Mouse (Mus musculus): ENCODE data around the gene Sec16a. TPM values are rescaled to one million over a fixed set of nuclear protein-coding genes. Genes with fewer than 3 reads are reported as not detected.
"Not testable (repeated sequence)": the region's sequence is repeated elsewhere in the genome, so short reads cannot be mapped to it uniquely, and the experiment has no call there.

Sec16a gene
- total RNA-seq, 1 experiment from 2014 or later = 65.5 TPM

DNA sequence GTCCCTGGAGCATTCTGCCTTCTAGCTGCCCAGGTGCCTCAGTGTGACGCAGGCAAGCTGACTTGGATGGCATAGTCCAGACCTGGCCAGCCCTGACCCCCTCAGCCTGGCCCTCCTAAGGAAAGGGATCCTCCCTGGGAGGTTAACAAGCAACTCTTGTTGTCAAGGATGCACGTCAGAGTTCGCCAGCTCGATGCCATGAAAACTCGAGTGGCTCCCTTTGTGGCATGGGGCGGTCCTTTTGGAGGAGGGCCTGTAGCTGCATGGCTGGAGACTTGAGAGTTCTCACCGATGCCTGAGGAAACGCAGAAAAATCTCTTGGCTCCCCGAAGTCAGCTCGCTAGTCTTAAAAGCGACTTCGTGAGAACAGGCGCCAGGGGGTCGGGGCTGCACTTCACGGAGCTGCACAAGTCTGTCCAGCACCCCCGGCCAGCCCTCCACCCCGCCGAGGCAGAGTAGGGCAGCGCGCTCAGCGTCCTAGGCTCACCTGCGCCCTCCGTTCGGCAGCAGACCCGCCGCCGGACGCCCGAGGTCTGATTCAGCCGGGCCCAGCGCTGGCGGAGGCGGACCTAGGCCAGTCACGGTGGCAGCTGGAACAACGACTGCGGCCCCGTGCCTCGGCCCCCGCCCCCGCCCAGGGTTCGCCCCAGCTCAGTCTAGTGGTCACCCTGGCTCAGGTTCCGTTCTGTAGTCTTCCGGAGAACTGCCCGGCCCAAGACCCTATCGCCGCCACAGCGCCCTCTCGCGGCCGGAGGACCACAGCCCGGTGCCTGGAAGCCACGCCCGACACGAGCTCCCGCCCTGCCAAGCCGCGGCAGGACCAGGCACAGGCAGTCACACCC, 36.3 kb downstream of the Sec16a start, which contains the start of gene Inpp5e:
Inpp5e (minus strand) TSS at position 689 of the 842 bp plus-strand sequence.
- ATAC-seq (ENCODE audit: extremely low read depth, insufficient number of reproducible peaks, low FRiP score, poor library complexity, severe bottlenecking) = peak; percentile 89

DNA sequence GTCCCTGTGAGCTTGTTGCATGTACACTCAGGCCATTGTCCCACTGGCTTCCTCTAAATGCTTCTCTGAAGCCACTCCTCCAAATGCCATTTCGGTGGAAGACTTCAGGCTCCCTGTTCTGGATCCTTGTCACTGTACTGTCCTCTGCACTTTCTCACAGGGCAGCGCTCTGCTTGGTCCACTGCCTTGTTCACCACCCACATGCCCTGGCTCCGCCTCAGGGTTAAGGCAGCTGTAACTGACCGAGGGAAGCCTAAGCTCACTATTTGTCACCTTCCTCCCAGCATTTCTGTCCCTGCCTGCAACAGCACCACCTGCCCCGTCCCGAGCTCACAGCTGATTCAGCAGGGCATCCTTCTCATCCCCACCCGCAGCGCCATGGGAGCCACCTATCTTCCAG, 41.7 kb downstream of the Sec16a start:
- no peak for ATAC-seq (ENCODE audit: extremely low read depth, insufficient number of reproducible peaks, low FRiP score, poor library complexity, severe bottlenecking)

DNA sequence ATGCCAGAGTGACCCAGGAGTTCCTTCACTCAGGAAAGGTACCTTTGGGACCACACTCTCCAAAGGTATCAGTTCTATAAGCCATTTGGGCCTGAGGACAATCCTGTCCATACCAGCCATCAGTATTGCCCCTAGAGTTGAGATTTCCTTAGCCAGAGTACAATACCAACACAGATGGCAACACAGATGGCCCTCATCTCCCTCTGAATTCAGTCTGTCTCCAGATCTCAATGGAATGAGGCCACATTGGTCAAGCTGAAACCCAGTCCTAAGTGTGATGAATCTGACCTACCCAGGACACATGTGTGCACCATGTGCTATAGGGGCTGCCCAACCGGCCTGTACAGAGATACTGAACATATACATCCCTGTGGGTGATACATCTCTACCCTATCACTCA, 42.8 kb downstream of the Sec16a start:
- no peak for ATAC-seq (ENCODE audit: extremely low read depth, insufficient number of reproducible peaks, low FRiP score, poor library complexity, severe bottlenecking)

DNA sequence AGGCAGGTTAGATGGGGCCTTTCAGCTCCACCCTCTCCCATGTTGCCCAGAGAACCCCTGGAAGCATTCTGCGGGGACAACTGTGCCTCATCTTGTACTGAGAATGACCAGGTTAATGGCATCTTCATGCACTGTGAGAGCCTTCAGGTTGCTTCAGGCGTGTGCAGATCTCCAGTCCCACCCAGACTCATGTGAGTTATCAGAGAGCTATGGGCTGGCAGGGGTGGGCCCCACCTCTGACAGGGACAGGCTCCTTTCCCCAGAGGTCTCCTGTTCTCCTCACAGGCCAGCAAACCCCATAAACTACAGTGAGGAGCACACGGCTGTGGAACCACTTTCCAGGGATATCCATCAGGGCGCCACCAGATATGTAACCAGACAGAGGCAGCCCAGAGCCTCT, 44.0 kb downstream of the Sec16a start:
- no peak for ATAC-seq (ENCODE audit: extremely low read depth, insufficient number of reproducible peaks, low FRiP score, poor library complexity, severe bottlenecking)

DNA sequence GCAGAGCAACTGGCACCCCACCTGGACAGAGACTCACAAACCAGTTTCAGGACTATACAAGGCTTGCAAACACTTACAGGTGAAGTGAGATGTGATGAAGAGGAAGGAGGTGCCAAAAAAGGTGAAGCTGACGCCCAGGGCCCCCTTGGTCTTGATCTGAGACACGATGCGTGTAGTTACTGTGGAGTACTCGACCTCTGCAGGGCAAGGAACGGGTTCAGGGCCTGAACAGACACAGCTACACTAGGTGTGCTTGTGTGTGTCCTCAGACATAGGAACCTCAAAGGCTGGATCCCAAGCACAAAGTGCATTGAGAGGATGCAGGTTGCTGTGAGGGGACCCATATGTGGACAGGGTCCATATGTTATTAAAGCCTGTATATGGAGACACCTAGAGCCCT, 44.7 kb downstream of the Sec16a start:
- no peak for ATAC-seq (ENCODE audit: extremely low read depth, insufficient number of reproducible peaks, low FRiP score, poor library complexity, severe bottlenecking)

DNA sequence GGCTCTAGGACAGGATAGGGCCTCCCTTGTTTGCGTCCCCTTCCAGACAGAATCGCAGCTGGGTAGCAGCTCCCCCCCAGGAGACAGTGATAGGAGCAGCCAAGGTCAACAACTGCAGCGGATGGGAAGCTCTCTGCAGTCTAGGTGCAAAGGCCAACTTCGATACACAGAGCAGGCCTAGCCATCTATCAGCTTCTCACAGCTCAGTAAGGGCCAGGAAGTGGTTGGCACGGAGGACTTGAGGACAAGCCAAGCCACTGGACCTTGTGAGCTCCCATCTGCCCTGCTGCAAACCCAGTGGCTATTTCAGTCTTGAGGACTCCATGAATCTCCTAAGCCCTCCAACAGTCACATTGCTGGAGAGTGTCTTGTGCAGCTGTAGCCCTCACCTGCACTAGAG, 45.4 kb downstream of the Sec16a start:
- ATAC-seq (ENCODE audit: extremely low read depth, insufficient number of reproducible peaks, low FRiP score, poor library complexity, severe bottlenecking) = no peak

DNA sequence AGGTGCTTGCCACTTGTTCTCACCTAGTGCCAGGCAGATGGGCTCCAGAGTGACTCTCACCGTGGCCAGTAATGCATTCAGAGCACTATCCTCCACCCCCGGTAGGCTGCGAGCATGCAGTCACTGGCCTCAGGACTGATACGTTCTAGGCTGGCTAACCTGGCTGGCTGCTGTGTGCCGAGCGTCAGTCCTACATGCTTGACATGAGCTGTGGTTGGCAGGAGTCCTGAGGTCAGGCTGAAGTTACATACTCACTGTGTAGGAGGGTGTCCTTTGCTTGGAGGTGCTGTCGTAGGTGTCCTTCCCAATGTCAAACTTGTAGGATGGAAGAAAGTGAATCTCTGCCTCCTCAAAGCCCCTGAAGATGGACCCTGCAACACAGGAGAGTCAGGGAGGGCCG, 46.0 kb downstream of the Sec16a start:
- ATAC-seq (ENCODE audit: extremely low read depth, insufficient number of reproducible peaks, low FRiP score, poor library complexity, severe bottlenecking) = no peak

DNA sequence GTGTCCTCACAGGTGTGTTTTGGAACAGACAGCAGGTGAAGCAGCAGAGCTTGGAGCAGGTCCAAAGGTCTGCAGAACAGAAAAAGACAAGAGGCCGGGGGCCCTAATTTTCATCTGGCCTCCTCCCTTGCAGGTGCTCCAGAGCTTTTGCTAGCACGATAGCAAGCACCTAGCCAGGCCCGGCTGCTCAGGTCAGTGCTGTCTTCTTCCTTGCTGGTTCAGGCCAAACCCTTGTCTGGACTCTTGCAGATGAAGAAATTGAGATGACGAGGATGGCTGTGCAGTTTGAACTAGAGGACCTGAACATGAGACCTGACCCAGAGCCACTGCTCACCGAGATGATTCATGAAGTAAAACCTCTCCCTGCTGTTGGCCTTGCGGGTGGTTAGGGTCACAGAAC, 53.4 kb downstream of the Sec16a start:
- no peak for ATAC-seq (ENCODE audit: extremely low read depth, insufficient number of reproducible peaks, low FRiP score, poor library complexity, severe bottlenecking)

DNA sequence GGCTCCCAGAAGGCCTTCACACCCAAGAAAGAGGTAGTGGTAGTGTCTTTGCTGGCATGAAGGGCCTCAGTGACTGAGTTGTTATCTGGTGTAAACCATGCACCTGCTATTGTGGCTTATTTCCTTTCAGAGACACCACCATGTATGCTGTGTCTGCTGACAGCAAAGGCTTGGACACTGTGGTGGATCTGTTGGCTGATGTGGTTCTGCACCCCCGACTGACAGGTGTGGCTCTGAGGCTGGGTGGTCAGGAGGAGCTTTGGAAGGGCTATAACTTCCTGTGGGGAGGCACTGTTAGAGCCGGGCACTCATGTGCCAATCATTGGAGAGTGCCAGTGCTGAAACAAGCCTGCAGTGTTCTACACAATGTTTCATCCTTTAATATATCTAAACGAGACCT, 54.1 kb downstream of the Sec16a start:
- no peak for ATAC-seq (ENCODE audit: extremely low read depth, insufficient number of reproducible peaks, low FRiP score, poor library complexity, severe bottlenecking)

DNA sequence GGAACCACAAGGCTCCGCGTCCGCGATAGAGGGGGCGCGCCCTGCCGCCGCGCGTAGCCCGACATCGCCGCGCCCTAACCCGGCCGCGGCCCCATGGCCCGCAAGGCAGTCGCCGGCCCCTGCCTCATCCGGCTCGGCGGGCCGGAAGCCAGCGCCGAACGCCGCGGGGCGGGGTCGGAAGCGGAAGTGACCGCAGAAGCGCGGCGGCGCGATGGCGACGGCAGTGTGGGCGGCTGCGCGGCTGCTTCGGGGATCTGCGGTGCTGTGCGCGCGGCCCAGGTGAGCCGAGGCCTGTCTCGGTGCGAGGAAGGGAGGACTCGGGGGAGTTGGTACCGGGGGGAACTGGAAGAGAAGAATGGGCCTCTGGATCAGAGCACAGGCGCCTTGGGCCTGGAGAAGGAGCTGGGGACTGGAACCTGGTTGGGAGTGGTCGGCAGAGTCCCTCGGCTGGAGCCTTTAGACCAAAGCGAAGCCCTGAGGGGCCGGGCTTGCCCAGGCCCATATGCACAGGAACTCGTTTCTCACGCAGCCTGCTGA, 55.8 kb downstream of the Sec16a start, which contains the start of the genes Entr1 and Pmpca:
Entr1 (minus strand) TSS at position 163 of the 537 bp plus-strand sequence.
Pmpca (plus strand) TSS at position 186 of the 537 bp plus-strand sequence.
- peak; percentile 65 for ATAC-seq (ENCODE audit: extremely low read depth, insufficient number of reproducible peaks, low FRiP score, poor library complexity, severe bottlenecking)

DNA sequence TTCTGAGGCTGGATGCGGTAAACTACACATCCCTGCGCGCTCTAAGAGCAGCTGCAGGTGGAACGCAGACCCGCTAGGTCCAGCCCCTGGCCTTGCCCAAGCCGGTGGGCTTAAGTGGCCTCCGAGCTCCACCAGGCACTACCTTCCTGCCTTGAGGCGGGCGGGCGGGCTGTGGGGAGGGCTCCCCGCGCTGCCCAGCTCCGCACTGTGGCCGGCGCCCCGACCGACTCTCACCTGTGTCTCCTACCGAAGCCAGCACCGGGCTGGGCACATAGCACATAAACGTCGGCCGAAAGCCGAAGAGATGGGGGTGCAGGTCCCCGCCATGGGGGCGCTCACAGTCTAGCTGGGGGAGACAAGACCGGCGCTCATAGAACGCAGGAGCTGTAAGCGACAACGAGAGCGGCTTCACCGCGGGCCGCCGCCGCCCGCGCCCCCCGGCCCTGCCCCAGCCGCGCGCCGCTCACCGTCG, 56.3 kb downstream of the Sec16a start:
- no peak for ATAC-seq (ENCODE audit: extremely low read depth, insufficient number of reproducible peaks, low FRiP score, poor library complexity, severe bottlenecking)

DNA sequence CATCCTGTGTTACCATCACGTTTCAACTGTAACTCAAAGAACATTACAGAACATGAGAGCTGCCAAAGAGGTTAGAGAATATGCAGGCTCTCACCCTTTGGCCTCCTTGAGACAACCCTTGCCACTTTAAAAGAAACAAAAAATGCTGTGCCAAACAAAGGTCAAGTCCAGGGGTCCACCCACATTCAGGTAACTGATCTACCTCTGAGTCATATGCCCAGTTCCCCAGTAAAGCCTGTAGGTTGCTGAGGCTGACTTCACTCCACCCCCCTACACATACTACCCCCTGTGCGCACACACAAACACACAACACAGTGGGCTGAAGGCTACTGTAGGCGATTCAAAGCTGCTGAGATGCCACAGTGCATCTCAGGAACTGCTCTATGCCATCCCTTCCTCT, 57.3 kb downstream of the Sec16a start:
- no peak for ATAC-seq (ENCODE audit: extremely low read depth, insufficient number of reproducible peaks, low FRiP score, poor library complexity, severe bottlenecking)

DNA sequence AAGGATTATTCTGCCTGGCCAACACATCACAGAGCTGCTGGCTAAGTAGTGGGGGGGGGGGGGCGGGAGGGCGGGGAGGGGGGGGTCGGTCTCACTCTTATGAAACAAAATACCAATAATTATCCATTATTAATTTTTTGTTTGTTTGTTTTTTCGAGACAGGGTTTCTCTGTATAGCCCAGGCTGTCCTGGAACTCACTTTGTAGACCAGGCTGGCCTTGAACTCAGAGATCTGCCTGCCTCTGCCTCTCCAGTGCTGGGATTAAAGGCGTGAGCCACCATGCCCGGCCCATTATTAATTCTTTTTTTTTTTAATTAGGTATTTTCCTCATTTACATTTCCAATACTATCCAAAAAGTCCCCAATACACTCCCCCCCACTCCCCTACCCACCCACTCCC, 64.1 kb downstream of the Sec16a start:
- not testable (repeated sequence) for ATAC-seq (ENCODE audit: extremely low read depth, insufficient number of reproducible peaks, low FRiP score, poor library complexity, severe bottlenecking)

DNA sequence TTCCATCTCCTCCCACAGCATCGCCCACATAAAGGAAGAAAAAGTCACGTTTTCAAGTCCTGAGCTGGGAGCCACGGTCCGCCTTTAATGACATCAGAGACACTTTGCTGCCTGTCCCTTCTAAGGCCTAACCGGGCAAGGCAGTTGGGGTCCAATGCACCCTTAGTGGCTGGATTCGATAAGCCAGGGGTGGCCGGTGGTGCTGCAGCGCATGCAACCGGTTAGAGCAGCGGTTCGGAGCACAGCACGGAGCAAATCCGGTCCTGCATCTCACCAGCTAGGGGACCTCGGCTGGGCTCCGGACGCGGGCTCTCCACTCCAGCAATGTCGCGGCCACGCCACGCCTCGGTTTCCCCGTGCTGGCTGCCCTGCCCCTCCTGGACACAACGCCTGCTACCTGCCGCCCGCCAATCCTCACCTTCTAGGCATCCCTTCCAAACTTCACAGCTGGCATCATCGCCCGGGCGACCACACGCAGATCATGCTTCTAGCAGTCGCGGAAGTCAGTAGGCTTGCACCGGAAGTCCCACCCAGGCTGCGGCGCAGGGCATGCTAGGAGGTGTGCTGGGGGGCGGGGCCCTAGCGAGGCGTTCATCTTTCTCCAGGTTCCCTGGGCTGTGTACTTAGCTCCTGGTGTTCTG, 64.8 kb downstream of the Sec16a start, which contains the start of gene Snapc4:
Snapc4 (minus strand) TSS at position 523 of the 641 bp plus-strand sequence.
- peak; percentile 83 for ATAC-seq (ENCODE audit: extremely low read depth, insufficient number of reproducible peaks, low FRiP score, poor library complexity, severe bottlenecking)

DNA sequence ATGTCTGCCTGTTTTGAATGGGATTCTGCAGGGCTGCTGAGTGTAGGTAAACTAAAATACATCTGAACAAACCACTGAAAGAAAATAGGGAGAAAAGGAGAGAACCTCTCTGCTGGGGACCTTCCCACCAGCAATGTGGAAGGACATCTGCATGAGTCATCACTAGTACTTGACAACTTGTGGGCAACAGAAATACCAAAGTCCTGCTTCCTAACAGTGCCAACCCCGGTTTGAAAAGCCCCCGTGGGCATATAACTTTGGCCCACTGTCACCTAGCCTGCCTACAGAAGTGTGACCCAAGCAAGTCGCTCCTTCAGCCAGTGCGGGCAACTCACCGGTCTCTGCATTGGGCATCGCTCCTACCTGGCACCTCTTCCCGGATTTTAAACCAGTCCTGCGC, 72.6 kb downstream of the Sec16a start:
- no peak for ATAC-seq (ENCODE audit: extremely low read depth, insufficient number of reproducible peaks, low FRiP score, poor library complexity, severe bottlenecking)

DNA sequence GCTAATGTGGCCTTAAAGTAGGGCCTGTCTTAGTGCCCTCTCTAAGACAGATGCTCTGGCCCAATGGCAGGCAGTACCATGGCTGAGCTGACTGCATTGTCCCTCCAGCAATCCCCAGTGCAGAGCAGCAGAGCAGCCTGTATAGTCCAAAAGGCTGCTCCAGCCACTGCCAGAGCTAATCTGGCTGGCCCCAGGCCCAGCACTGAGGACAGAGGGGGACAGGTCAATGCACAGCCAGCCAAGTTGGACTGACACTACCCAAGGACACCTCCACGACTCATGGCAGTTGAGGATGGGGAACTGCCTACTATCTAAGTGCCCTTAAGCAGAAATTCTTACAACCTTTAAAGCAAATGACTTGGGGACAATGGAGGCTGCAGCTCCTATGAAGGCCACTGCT, 76.4 kb downstream of the Sec16a start:
- no peak for ATAC-seq (ENCODE audit: extremely low read depth, insufficient number of reproducible peaks, low FRiP score, poor library complexity, severe bottlenecking)

DNA sequence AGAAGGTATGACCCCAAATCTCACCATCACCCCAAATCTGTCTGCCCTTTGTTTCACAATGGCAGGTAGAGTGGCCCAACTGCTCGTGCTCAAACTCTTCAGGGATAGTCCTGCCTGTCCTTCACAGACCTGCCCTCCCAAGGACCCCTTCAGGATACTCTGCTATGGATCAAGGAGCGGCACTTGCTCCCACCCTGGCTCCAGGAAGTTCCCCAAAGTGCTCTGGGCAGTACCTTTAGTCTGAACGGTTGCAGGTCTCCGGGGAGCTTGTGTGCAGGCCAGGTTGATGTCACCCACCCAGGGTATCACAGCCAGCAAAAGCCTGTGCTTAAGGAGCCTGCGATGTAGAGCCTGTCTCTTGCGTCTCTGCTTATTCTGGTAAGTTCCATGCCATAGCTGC, 77.1 kb downstream of the Sec16a start:
- no peak for ATAC-seq (ENCODE audit: extremely low read depth, insufficient number of reproducible peaks, low FRiP score, poor library complexity, severe bottlenecking)

DNA sequence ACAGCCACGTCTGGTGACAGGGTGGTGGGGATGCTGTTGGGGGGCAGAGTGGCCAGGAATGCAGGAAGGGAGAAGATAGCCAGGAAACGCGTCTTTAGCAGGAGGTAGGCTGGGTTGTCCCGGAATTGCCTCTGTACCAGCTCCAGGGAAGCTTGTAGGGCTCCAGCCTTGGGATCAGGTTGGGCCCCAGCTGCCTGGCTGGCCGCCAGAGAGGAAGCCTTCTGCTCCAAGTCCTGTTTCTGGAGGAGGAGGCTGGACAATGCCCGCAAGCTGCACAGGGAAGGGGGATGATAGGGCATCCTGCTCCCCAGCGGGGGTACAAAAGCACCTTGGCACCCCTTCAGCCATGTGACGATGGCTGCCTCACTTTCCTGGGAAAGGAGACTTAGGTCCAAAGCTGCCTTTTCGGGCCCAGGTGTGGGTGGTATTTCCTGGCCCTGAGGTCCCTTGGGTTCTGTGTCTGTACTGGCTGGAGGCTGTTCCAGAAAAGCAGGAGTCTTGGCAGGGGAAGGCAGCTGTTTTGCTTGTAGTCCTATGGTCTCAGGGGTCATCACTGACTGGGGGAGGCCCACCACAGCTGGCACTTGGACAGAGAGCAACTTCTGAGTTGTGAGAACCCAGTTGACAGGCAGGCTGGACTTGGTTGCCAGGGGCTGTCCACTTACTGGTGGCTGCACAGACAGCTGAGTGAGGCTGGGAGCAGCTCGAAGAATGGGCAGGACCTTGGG, 80.1 kb downstream of the Sec16a start:
- no peak for ATAC-seq (ENCODE audit: extremely low read depth, insufficient number of reproducible peaks, low FRiP score, poor library complexity, severe bottlenecking)

DNA sequence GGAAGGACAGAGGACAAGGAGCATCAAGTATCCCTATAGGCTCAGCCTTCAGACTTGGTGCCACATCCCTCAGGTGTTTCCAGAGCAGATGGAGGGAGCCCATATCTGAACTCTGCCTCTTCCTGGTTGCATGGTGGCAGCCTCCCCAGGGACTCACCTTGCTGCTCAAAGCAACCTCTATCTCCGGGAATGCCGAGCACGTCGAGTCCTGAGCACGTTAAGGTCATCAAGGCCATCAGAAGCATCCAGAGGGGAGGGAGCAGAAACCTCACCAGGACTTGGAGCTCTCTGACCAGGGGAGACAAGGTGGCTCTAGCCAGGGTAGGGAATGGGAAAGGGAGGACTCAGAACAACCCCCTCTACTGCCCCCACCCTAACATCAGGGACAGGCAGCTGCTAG, 81.5 kb downstream of the Sec16a start:
- ATAC-seq (ENCODE audit: extremely low read depth, insufficient number of reproducible peaks, low FRiP score, poor library complexity, severe bottlenecking) = no peak
